7 mouse cellular contexts compared by ENCODE assay signal in the genomic region with DNA sequence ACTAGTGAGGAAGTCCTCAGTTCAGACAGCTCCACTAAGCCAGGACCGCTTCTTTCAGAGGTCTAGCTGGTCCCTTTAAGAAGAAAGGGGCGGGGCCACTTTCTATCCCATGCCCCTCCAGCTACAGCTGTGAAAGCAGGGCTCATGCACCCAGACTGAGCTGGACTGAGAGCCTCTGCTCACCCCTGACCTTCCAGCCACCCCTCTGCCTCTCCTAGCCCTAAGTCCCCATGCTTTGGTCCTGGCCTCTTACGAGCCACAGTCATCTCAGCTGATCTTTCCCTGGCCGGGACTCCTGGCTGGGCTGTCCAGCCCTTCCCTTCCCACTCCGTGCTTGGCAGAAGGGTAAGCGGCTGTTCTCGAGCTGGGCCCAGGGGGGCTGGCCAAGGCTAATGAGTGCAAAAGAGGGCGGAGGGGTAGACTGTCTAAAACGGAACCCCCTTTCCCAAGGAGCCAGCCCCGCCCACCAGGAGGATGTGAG. TPM values are rescaled to one million over a fixed set of nuclear protein-coding genes. Genes with fewer than 3 reads are reported as not detected.
DNase-seq lines count a peak whose midpoint lies in the region; ATAC-seq lines count a peak whose summit lies in the region.

No protein-coding gene starts in this region.

- H3K4me2 ChIP-seq in embryonic facial prominence, embryonic 15.5 days (replicated peaks) = peak overlapping the region; percentile 34
- peak overlapping the region; percentile 55 for H3K4me2 ChIP-seq in heart, embryonic 15.5 days
- peak overlapping the region; percentile 23; the same call in 1 of the 2 replicates for H3K4me2 ChIP-seq in liver, embryonic 13.5 days
- peak overlapping the region; percentile 43 for H3K4me2 ChIP-seq in stomach, embryonic 15.5 days

- H3K4me3 ChIP-seq in brown adipose tissue, adult 24 weeks (ENCODE audit: insufficient read depth, low read depth, low read length) = peak overlapping the region; percentile 8; the same call in 1 of the 2 replicates
- H3K4me3 ChIP-seq in embryonic facial prominence, embryonic 15.5 days (replicated peaks) = peak overlapping the region; percentile 6; the same call in 1 of the 2 replicates
- H3K4me3 ChIP-seq in heart, embryonic 15.5 days = peak overlapping the region; percentile 25
- no peak overlapping the region for H3K4me3 ChIP-seq in liver, embryonic 13.5 days (replicated peaks)
- H3K4me3 ChIP-seq in stomach, embryonic 15.5 days (replicated peaks) = peak overlapping the region; percentile 17; the same call in 1 of the 2 replicates

- peak; percentile 51 for ATAC-seq in embryonic facial prominence, embryonic 15.5 days (ENCODE audit: insufficient number of reproducible peaks, low FRiP score, low TSS enrichment, low read depth)
- ATAC-seq in heart, embryonic 15.5 days (replicated peaks; ENCODE audit: insufficient number of reproducible peaks, insufficient read depth, low FRiP score, low read depth) = no peak; the same call in 1 of the 2 replicates
- ATAC-seq in liver, embryonic 13.5 days (ENCODE audit: low read depth) = no peak
- peak; percentile 51 for ATAC-seq in stomach, embryonic 15.5 days (ENCODE audit: insufficient read depth, low FRiP score, low read depth)
- no peak for ATAC-seq in megakaryocyte-erythroid progenitor cell, adult 5-6 weeks (replicated peaks; ENCODE audit: low FRiP score, low TSS enrichment, poor library complexity, severe bottlenecking)

- no peak for DNase-seq in liver, embryonic 13.5 days
- DNase-seq in frontal cortex, adult 2 months (ENCODE audit: extremely low spot score in 1 of 2, low spot score in 1 of 2) = no peak

- 0 out of 2 replicates have a peak, but pooled peaks cover 4% of the 10 kb centered on the region for H3K4me1 ChIP-seq in brown adipose tissue, adult 24 weeks (ENCODE audit: control insufficient read depth, insufficient read depth, insufficient read length, low read length)
- H3K4me1 ChIP-seq in embryonic facial prominence, embryonic 15.5 days = peaks cover 24% of the 10 kb centered on the region
- peaks cover 23% of the 10 kb centered on the region for H3K4me1 ChIP-seq in heart, embryonic 15.5 days (replicated peaks)
- no peaks in the 10 kb centered on the region for H3K4me1 ChIP-seq in liver, embryonic 13.5 days (replicated peaks)
- peaks cover 5% of the 10 kb centered on the region for H3K4me1 ChIP-seq in stomach, embryonic 15.5 days

- 27% methylated on average over 10 of the region's 10 CpGs for WGBS in embryonic facial prominence, embryonic 15.5 days
- whole genome bisulfite sequencing in heart, embryonic 15.5 days = 24% methylated on average over 10 of the region's 10 CpGs
- WGBS in liver, embryonic 13.5 days (ENCODE audit: insufficient replicate concordance) = 30% methylated on average over 10 of the region's 10 CpGs
- 24% methylated on average over 10 of the region's 10 CpGs for WGBS in stomach, embryonic 15.5 days

- H3K27ac ChIP-seq in brown adipose tissue, adult 24 weeks (replicated peaks; ENCODE audit: low read depth, low read length) = no peak overlapping the region
- H3K27ac ChIP-seq in embryonic facial prominence, embryonic 15.5 days (replicated peaks) = no peak overlapping the region
- no peak overlapping the region for H3K27ac ChIP-seq in heart, embryonic 15.5 days
- H3K27ac ChIP-seq in liver, embryonic 13.5 days = no peak overlapping the region
- H3K27ac ChIP-seq in stomach, embryonic 15.5 days = no peak overlapping the region

- H3K36me3 ChIP-seq in embryonic facial prominence, embryonic 15.5 days = no peaks in the 10 kb centered on the region
- no peaks in the 10 kb centered on the region for H3K36me3 ChIP-seq in heart, embryonic 15.5 days
- H3K36me3 ChIP-seq in liver, embryonic 13.5 days = no peaks in the 10 kb centered on the region
- no peaks in the 10 kb centered on the region for H3K36me3 ChIP-seq in stomach, embryonic 15.5 days

- H3K9ac ChIP-seq in embryonic facial prominence, embryonic 15.5 days = no peak overlapping the region
- no peak overlapping the region for H3K9ac ChIP-seq in heart, embryonic 15.5 days
- H3K9ac ChIP-seq in liver, embryonic 13.5 days = no peak overlapping the region
- no peak overlapping the region for H3K9ac ChIP-seq in stomach, embryonic 15.5 days

- H3K27me3 ChIP-seq in embryonic facial prominence, embryonic 15.5 days = peaks cover 12% of the 10 kb centered on the region
- peaks cover 17% of the 10 kb centered on the region; the same call in 1 of the 2 replicates for H3K27me3 ChIP-seq in heart, embryonic 15.5 days
- peaks cover 3% of the 10 kb centered on the region; the same call in 1 of the 2 replicates for H3K27me3 ChIP-seq in liver, embryonic 13.5 days
- no peaks in the 10 kb centered on the region for H3K27me3 ChIP-seq in stomach, embryonic 15.5 days (replicated peaks)

- no peaks in the 10 kb centered on the region for H3K9me3 ChIP-seq in embryonic facial prominence, embryonic 15.5 days (replicated peaks)
- H3K9me3 ChIP-seq in heart, embryonic 15.5 days (replicated peaks) = no peaks in the 10 kb centered on the region
- no peaks in the 10 kb centered on the region for H3K9me3 ChIP-seq in liver, embryonic 13.5 days (replicated peaks)
- no peaks in the 10 kb centered on the region for H3K9me3 ChIP-seq in stomach, embryonic 15.5 days

RNA-seq across cellular contexts. Expression of a gene that starts 47.1 kb away (rescaled TPM):
- polyA plus RNA-seq in brown adipose tissue, adult 24 weeks (2012; ENCODE audit: insufficient read depth, insufficient read length, missing spikeins) = 2.1 TPM in 1 of 2 replicates, not detected in the other
- polyA plus RNA-seq in embryonic facial prominence, embryonic 15.5 days (2015; fragmentation: Nextera tagmentation; extraction: Ambion mirVana) = 9.5 and 10.3 TPM in 2 replicates
- 9.1 and 9.5 TPM in 2 replicates for polyA plus RNA-seq in heart, embryonic 15.5 days (2015; fragmentation: Nextera tagmentation; extraction: Ambion mirVana)
- 0.33 and 0.37 TPM in 2 replicates for polyA plus RNA-seq in liver, embryonic 13.5 days (2015; fragmentation: Nextera tagmentation; extraction: Ambion mirVana)
- 3.7 and 4.1 TPM in 2 replicates for polyA plus RNA-seq in stomach, embryonic 15.5 days (2015; fragmentation: Nextera tagmentation; extraction: Ambion mirVana)
- total RNA-seq in megakaryocyte-erythroid progenitor cell, adult 5-6 weeks (2014; fragmentation: Nextera tagmentation) = not detected in 2 replicates
- total RNA-seq in megakaryocyte-erythroid progenitor cell, adult 5-6 weeks (2017) = not detected in 2 replicates
- polyA plus RNA-seq in frontal cortex, adult 2 months (2012; rRNA removed) = 0.82 and 0.94 TPM in 2 replicates

Comparison
In these comparisons a context has a peak if more than half of its experiments do, and no peak if none do; other contexts are left out.
1. ATAC-seq: peak in embryonic facial prominence, embryonic 15.5 days (single experiment) and stomach, embryonic 15.5 days (single experiment); none in heart, embryonic 15.5 days (single experiment), liver, embryonic 13.5 days (single experiment) and megakaryocyte-erythroid progenitor cell, adult 5-6 weeks (single experiment).
2. Peak in every context shown above with its lines, with median percentiles within 50 percentile points of each other: H3K4me2 ChIP-seq.